Mouse (Mus musculus) liver, embryonic 14.5 days (tissue): Measurements from ENCODE around the gene Krt88.

ENCODE experiments used
- CTCF ChIP-seq: IDR thresholded peaks from 2 replicates; pipeline ENCODE4 v1.5.1; 2016; ENCODE audit warnings: antibody characterized with exemption, low read depth, control low read depth
- EP300 ChIP-seq: IDR thresholded peaks from 2 replicates; pipeline ENCODE4 v1.6.1; 2016; ENCODE audit warnings: antibody characterized with exemption, low read depth

DNA sequence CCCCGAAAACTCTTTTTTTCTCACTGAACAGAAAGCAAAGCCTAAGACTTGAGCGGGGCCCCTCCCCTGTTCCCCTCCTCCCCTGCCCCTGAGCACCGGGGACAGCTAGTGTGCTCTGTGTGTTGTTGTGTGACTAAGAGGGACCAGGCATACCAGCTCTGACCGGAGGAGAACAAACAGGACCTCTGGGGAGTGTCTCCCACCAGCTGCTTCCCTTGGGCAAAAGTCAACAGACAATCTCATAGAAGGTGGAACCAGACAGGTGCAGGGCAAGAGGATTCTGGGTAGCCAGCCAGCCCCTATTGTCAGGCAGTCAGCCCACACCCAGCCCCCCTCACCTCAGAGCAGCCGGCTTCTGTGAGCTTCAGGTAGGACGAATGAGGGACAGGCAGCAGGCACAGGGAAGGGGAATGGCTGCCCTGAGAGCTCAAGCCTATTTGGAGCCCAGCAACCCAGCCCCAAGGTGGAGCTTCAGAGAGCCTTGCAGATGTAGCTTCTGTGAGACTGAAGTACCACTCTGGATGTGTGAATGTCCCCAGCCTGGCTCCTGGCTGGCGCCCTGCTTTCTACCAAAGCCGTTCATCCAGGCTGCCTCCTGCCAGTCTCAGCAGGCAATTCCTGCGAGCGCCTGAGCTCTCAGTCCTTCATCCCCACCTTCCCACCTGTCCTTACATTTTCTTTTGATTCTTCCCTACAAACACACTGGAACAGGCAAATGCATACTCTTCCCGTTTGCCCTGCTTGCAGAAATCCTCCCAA, 32.6 kb upstream of the Krt88 start:
- TF ChIP-seq EP300 (no peak), CTCF (no peak)
